Mouse (Mus musculus) olfactory bulb, adult 2 months (tissue): ENCODE data around the gene Slc12a8.

Experiments
- CTCF ChIP-seq: fragments of 200-500 bp; IDR thresholded peaks from 2 replicates; pipeline ENCODE4 v1.5.1; 2012; ENCODE audit warnings: low read depth, mild to moderate bottlenecking, low read length, moderate library complexity; ENCODE audit not compliant: insufficient read depth
- POLR2A ChIP-seq: fragments of 200-500 bp; IDR thresholded peaks from 2 replicates; pipeline ENCODE4 v1.6.1; 2012; ENCODE audit warnings: mild to moderate bottlenecking, low read depth, low read length, moderate library complexity; ENCODE audit not compliant: insufficient read depth

GRCm38 (mm10) chr16:33529502-33530454 lies 12.7 kb downstream of the Slc12a8 start:
- no peak for TF ChIP-seq POLR2A
- no peak for TF ChIP-seq CTCF
